Mouse (Mus musculus) right cerebral cortex, postnatal 10 days (tissue): Measurements from ENCODE around the gene Ramp2.

Experiments used
- DNase-seq, 2 experiments: peaks; one replicate each; pipeline ENCODE4 v3.0.0; 2021; ENCODE audit warnings: low spot score in 2 of 2

The Ramp2 gene

GRCm38 (mm10) chr11:101269577-101270116 lies 23.8 kb downstream of the Ramp2 start:
- DNase-seq = no peak

GRCm38 (mm10) chr11:101272446-101272845 lies 26.6 kb downstream of the Ramp2 start:
- DNase-seq = no peak

DNA sequence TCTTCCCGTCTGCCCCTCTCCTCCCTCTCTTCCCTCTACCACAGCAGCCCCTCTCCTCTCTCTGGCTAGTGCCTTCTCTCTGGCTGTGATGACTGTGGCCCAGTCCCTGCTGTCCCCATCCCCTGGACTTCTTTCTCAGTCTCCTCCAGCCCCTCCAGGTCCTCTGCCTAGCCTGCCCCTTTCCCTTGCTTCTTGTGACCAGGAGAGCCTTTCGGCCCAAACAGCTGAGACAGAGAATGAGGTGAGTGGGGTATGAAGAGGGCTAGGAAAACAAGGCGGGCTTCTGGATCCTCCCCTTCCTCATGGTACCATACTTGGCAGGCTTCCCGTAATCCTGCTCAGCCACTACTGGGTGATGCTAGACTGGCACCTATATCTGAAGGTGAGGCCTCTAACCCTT lies 29.5 kb downstream of the Ramp2 start:
- DNase-seq = no peak

GRCm38 (mm10) chr11:101276319-101277070 lies 30.7 kb downstream of the Ramp2 start:
- DNase-seq = no peak

DNA sequence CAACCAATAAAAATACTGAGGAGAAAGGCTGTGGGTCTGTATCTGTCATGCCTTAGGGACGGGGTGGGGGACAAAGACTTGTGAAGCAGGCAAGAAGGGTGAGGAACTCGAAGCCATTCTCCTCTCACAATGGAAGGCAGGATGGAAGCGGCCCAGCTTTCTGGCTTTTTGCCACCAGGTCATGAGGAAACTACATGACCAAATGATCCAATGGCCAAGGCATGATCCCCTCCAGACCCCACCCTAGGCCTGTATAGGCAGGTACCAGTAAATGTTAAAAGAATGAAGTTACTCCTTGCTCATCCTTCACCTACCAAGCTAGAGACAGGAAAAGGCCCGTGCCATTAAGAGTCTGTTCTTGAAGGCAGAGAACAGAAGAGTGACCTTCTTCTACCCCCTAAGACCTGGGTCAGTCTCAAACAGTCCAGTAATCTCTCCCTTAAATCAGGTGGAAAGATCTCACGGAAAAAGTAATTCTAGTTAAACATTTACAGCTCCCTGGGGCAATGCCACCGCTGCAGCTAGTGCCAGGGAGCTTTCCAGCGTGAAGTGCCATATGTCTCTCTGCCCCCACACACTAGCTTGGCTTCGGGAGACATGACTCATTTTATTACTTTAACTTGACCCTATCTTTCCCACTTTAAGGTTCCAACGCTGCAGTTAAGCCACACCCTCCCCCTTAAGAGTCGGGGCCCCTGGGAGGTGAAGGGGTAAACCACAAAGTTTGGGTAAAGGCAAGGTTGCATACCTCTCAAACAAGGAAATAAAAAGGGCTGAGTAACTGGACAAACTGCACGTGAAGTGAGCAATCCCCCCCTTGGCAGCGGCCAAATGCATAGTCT lies 31.8 kb downstream of the Ramp2 start:
- DNase-seq = no peak

DNA sequence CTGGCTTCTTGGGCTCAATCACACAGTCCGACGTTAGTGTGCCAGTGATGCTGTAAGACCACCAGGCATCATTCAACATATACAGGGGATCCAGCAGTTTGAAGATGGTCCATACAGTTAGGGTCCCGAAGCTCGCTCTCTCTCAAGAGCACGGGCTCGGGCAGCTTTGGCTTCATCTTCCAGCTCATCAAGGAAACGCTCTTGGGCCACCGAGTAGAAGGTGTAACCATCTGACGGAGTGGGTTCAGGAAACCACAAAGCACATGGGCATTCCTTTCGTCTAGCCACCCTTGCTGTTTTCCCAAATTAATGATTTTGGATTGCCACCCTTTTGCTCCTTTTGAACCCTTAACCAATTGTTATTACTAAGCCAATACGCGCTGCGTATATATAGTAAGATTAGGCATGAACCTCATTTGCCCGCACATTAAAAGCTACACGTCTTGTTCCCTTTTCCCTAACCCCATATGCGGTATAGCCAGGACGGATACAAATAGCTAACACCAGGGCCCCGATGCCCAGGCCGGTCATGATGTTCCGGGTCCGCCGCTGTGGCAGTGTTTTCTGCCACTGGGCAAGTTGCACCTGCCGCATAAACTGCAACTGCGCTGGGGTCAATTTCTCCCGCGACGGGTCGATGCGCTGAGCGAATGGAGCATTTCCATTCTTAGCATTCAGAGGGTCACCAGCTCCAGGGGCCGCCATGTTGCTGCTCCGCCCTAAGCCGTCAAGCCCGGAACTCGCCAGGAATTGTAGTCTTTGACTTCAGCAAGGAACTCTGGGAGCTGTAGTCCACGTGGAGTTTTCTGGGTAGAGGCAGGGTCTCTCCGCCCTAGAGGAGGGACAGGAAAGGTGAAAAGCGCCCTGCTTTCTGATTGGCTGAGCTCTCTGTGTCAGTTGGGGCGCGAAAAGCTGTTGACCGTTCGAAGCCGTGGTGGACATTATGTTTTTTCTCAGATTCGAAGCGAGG lies 32.7 kb downstream of the Ramp2 start, which contains the start of the genes Cntd1 and Coa3:
Gene Cntd1, plus strand, starts transcription at position 790 of the 970 bp plus-strand sequence.
Gene Coa3, minus strand, starts transcription at position 892 of the 970 bp plus-strand sequence.
- DNase-seq = peak; percentile 92 to 94

DNA sequence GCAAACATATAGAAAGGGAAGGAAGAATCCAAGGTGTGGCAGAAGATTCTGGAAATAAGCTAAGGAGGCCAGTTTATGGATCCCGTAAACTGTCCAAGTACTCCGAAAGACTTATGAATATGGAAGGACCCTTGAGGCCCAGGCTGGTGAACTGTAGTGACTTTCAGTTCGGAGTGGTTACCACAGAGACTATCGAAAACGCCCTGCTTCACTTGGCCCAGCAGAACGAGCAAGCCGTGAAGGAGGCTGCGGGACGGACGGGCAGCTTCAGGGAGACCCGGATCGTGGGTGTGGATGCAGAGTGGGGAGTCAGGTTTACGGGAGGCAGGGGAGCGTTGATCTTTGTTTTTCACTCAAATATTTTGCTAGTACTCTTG lies 33.4 kb downstream of the Ramp2 start:
- DNase-seq = no peak

- DNase-seq = no peak
Observed at GRCm38 (mm10) chr11:101280837-101281236, 35.0 kb downstream of the Ramp2 start.

GRCm38 (mm10) chr11:101282896-101283295 lies 37.1 kb downstream of the Ramp2 start:
- DNase-seq = no peak

DNA sequence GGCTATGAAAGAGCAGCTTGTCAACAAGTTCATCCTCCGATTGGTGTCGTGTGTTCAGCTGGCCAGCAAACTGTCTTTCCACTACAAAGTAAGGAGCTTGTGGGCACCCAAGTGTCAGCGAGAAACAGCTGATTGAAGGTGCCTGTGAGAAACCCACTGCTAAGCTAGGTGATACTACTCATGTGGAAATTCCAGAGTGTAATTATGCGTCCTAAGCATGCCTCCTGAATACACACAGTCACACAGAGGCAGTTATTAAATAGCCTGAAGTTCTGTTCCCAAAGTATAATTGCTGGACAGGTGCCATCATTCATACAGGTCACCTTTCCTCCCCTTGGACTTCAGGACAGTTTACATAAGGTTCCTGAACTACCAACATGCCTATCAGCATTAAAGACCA lies 38.0 kb downstream of the Ramp2 start:
- DNase-seq = no peak

DNA sequence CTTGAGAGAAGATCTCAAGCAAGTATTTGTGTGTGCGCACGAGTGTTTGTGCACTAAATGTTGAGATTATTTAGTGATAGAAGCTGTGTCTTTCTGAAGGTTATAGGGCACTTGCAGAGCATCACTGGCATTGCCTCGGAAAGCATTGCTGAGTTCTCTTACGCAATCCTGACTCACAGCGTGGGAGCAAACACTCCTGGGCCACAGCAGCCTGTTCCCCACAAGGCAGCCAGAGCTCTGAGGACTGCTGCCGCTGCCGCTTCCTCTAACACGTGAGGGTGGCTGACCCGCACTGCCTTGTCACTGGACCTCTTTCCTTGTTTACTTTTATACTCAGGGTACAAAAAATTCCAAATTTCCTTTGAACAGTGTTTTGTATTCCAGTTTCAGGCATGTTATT lies 41.5 kb downstream of the Ramp2 start:
- no peak for DNase-seq

DNA sequence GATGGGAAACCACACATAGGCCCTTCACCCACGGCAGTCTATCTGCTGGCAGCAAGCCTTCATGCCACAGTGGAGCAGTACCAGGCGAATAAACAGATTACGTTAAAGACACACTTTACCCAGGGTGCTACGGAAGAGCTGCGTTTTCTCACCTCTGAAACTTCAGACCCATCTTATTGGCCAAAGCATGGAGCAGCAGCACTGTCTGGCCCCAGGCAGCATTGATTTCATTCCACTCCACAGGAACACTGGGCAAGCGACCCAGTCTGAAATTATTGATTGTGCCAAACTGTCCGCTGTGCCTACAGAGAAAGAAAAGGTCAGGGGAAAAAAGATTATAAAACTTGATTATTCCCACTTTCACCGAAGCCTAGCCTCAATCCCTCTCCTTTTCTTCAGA lies 45.4 kb downstream of the Ramp2 start:
- no peak for DNase-seq

GRCm38 (mm10) chr11:101295191-101295590 lies 49.4 kb downstream of the Ramp2 start:
- DNase-seq = no peak

DNA sequence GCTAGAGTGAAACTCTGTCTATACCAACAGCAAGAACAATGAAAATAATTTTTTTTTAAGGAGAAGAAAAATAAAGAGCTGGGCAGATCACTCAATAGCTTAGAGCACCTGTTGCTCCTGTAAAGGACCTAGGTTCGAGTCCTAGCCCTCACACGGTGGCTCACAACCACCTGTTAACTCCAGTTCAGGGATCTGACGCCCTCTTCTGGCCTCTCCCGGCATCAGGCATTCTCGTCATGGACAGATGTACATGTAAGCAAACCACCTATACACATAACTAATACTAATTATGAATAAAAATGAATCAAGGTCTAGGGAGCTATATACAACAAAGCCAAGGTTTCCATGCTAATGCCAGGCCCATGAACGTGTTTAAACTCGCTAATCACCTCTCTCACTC lies 55.1 kb downstream of the Ramp2 start:
- DNase-seq = no peak

- DNase-seq = no peak
Observed at GRCm38 (mm10) chr11:101301299-101302003, 55.6 kb downstream of the Ramp2 start.

DNA sequence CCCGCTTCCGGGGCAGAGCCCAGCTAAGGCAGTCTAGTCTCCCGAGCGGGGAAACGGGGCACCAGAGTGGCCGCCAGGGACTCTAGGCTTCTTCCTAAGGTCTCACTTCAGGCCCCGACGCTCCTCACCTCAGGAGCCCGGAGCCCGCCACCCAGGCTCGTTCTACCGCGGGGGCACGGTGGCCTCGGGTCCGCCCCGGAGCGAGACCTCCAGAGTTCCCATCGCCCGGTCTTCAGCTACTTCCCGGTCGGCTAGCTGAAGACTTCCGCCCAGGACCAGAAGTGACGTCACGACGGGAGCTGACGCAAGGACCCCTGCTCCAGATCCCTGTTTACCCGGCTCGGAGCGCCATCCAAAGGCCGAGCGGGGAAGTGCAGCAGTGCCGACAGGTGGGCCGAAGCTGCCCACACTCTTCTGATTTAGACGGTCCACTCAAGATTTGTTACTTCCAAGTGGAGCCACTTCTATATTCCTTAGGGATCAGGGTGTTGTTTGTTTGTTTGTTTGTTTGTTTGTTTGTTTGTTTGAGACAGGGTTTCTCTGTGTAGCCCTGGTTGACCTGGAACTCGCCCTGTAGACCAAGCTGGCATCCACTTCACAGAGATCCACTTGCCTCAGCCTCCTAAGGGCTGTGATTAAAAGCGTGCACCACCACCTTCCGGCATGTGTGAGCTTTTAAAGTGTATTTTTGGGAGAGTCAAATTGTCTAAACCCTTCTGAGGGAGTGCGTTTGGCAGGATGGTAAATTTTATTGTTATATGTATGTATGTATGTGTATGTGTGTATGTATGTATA lies 56.4 kb downstream of the Ramp2 start, which contains the start of gene Becn1:
Gene Becn1, minus strand, starts transcription at position 283 of the 795 bp plus-strand sequence.
- DNase-seq = peak; percentile 97 to 98

DNA sequence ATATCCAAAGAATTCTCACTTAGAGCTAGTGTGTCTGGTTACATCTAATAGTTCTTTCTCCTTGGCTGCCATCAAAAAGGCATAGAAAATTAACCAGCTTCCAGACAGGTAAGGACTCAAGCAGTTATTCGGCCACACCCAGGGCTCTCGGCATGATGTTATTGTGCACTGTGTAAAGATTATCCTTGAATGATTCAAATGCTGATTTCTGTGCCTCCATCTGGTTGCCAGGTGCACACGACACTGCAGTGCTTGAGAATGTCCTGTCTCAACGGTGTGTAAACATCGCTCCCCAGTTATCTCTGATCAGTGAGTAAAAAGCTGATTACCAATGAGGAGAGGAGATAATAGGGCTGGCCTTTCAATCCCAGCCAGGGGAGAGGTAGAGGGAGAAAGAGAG lies 61.9 kb downstream of the Ramp2 start:
- no peak for DNase-seq
